Mouse (Mus musculus) MEL (cell line): Measurements from ENCODE around the gene C1rl. TPM values are rescaled to one million over a fixed set of nuclear protein-coding genes. Genes with fewer than 3 reads are reported as not detected.

Experiments
- DNase-seq: peaks from one replicate; pipeline ENCODE4 v3.0.0; 2011; ENCODE audit warnings: low read depth, low spot score
- H3K27ac ChIP-seq: 2 replicates; pipeline ENCODE4 v1.5.1; 2012; ENCODE audit warnings: low read depth, mild to moderate bottlenecking, control low read depth, low read length, moderate library complexity; ENCODE audit not compliant: control insufficient read depth
- H3K27me3 ChIP-seq, 2 experiments: fragments of 150-350 bp in 1 of 2; sonication (generic) in 1 of 2; 2 replicates each; pipeline ENCODE4 v1.6.1; 2012; ENCODE audit warnings: low read length in 2 of 2, mild to moderate bottlenecking in 2 of 2, improper control_type of control experiment in 1 of 2, moderate library complexity in 1 of 2; ENCODE audit not compliant: insufficient read depth in 2 of 2, control insufficient read depth in 1 of 2
- H3K36me3 ChIP-seq, 2 experiments: 2 replicates each; pipeline ENCODE4 v1.6.1; 2012 to 2014; ENCODE audit warnings: low read length in 2 of 2, improper control_type of control experiment in 1 of 2, inconsistent platforms in 1 of 2, mild to moderate bottlenecking in 1 of 2; ENCODE audit not compliant: insufficient read depth in 2 of 2, control insufficient read depth in 1 of 2
- H3K4me1 ChIP-seq, 2 experiments: fragments of 150-350 bp in 1 of 2; sonication (generic) in 1 of 2; 2 replicates each; pipeline ENCODE4 v1.6.1; 2012; ENCODE audit warnings: low read length in 2 of 2, improper control_type of control experiment in 1 of 2, mild to moderate bottlenecking in 1 of 2; ENCODE audit not compliant: insufficient read depth in 2 of 2, control insufficient read depth in 1 of 2
- H3K4me3 ChIP-seq, 2 experiments: fragments of 150-350 bp in 1 of 2; sonication (generic) in 1 of 2; 2 replicates each; pipeline ENCODE4 v1.5.1; 2012; ENCODE audit warnings: low read depth in 2 of 2, low read length in 2 of 2, mild to moderate bottlenecking in 2 of 2, moderate library complexity in 2 of 2, control low read depth in 1 of 2, improper control_type of control experiment in 1 of 2; ENCODE audit not compliant: control insufficient read depth in 1 of 2, insufficient read depth in 1 of 2
- H3K79me2 ChIP-seq: 2 replicates; pipeline ENCODE4 v1.6.1; 2012; ENCODE audit warnings: mild to moderate bottlenecking, low read length, moderate library complexity; ENCODE audit not compliant: control insufficient read depth, poor library complexity, insufficient read depth
- H3K9ac ChIP-seq: 2 replicates; pipeline ENCODE4 v1.6.1; 2012; ENCODE audit warnings: low read depth, mild to moderate bottlenecking, control low read depth, low read length, moderate library complexity; ENCODE audit not compliant: control insufficient read depth, poor library complexity, severe bottlenecking
- H3K9me3 ChIP-seq: fragments of 150-350 bp; sonication (generic); replicated peaks from 2 replicates; pipeline ENCODE4 v1.6.1; 2012; ENCODE audit warnings: mild to moderate bottlenecking, low read length, improper control_type of control experiment, moderate library complexity; ENCODE audit not compliant: insufficient read depth
- BHLHE40 ChIP-seq: IDR thresholded peaks from 2 replicates; pipeline ENCODE4 v1.6.1; 2012; ENCODE audit warnings: low read depth, mild to moderate bottlenecking, inconsistent platforms, low read length, improper control_type of control experiment, borderline replicate concordance
- CHD1 ChIP-seq: IDR thresholded peaks from 2 replicates; pipeline ENCODE4 v1.6.1; 2012; ENCODE audit warnings: low read depth, mild to moderate bottlenecking, inconsistent platforms, low read length, improper control_type of control experiment
- CHD2 ChIP-seq: IDR thresholded peaks from 2 replicates; pipeline ENCODE4 v1.6.1; 2011; ENCODE audit warnings: low read length, improper control_type of control experiment
- CTCF ChIP-seq, 3 experiments: IDR thresholded peaks in 2 of 3; conservative IDR thresholded peaks in 1 of 3; 2 replicates each; pipeline ENCODE4 v1.5.1; 2011 to 2012; ENCODE audit warnings: low read length in 3 of 3, low read depth in 2 of 3, mild to moderate bottlenecking in 2 of 3, improper control_type of control experiment in 1 of 3, inconsistent platforms in 1 of 3, mixed read lengths in 1 of 3, moderate library complexity in 1 of 3; ENCODE audit not compliant: control insufficient read depth in 1 of 3, insufficient read depth in 1 of 3, poor library complexity in 1 of 3, severe bottlenecking in 1 of 3
- ELF1 ChIP-seq: IDR thresholded peaks from 2 replicates; pipeline ENCODE4 v1.6.1; 2014; ENCODE audit warnings: low read depth, mild to moderate bottlenecking, inconsistent platforms, low read length, improper control_type of control experiment, moderate library complexity
- GABPA ChIP-seq: IDR thresholded peaks from 2 replicates; pipeline ENCODE4 v1.6.1; 2012; ENCODE audit warnings: low read depth, mild to moderate bottlenecking, inconsistent platforms, low read length, improper control_type of control experiment, moderate library complexity
- GATA1 ChIP-seq: IDR thresholded peaks from 2 replicates; pipeline ENCODE4 v1.6.1; 2011; ENCODE audit warnings: low read depth, low read length, improper control_type of control experiment
- JUND ChIP-seq: IDR thresholded peaks from 2 replicates; pipeline ENCODE4 v1.6.1; 2011; ENCODE audit warnings: low read depth, mild to moderate bottlenecking, improper control_type of control experiment, low read length
- MEF2A ChIP-seq: IDR thresholded peaks from 2 replicates; pipeline ENCODE4 v1.6.1; 2014; ENCODE audit warnings: low read depth, mild to moderate bottlenecking, inconsistent platforms, low read length, improper control_type of control experiment; ENCODE audit not compliant: poor library complexity, insufficient replicate concordance, severe bottlenecking; ENCODE audit errors: extremely low read depth
- MXI1 ChIP-seq: IDR thresholded peaks from 2 replicates; pipeline ENCODE4 v1.6.1; 2011; ENCODE audit warnings: mild to moderate bottlenecking, low read depth, low read length, improper control_type of control experiment
- MYB ChIP-seq: IDR thresholded peaks from 2 replicates; pipeline ENCODE4 v1.6.1; 2011; ENCODE audit warnings: mild to moderate bottlenecking, low read depth, low read length, improper control_type of control experiment
- MYC ChIP-seq: IDR thresholded peaks from 2 replicates; pipeline ENCODE4 v1.6.1; 2011; ENCODE audit warnings: low read depth, mild to moderate bottlenecking, low read length, improper control_type of control experiment, moderate library complexity
- NELFE ChIP-seq: IDR thresholded peaks from 2 replicates; pipeline ENCODE4 v1.6.1; 2011; ENCODE audit warnings: low read depth, low read length, improper control_type of control experiment
- POLR2A ChIP-seq, 2 experiments: IDR thresholded peaks; 2 replicates each; pipeline ENCODE4 v1.6.1; 2011 to 2012; ENCODE audit warnings: low read length in 2 of 2, mild to moderate bottlenecking in 2 of 2, control low read depth in 1 of 2, improper control_type of control experiment in 1 of 2, low read depth in 1 of 2, moderate library complexity in 1 of 2; ENCODE audit not compliant: control insufficient read depth in 1 of 2, insufficient read depth in 1 of 2, poor library complexity in 1 of 2
- POLR2AphosphoS2 ChIP-seq: IDR thresholded peaks from 2 replicates; pipeline ENCODE4 v1.6.1; 2011; ENCODE audit warnings: low read length, improper control_type of control experiment
- POLR2AphosphoS5 ChIP-seq: IDR thresholded peaks from 2 replicates; pipeline ENCODE4 v1.6.1; 2012; ENCODE audit warnings: low read depth, borderline replicate concordance, mild to moderate bottlenecking, inconsistent platforms, low read length, moderate library complexity, mixed read lengths
- RCOR1 ChIP-seq: IDR thresholded peaks from 2 replicates; pipeline ENCODE4 v1.6.1; 2012; ENCODE audit warnings: low read depth, mild to moderate bottlenecking, inconsistent platforms, low read length, improper control_type of control experiment
- USF2 ChIP-seq, 2 experiments: IDR thresholded peaks; 2 replicates each; pipeline ENCODE4 v1.6.1; 2011 to 2012; ENCODE audit warnings: improper control_type of control experiment in 2 of 2, low read length in 2 of 2, borderline replicate concordance in 1 of 2, inconsistent platforms in 1 of 2, low read depth in 1 of 2, mild to moderate bottlenecking in 1 of 2; ENCODE audit not compliant: insufficient read depth in 1 of 2
- ZC3H11A ChIP-seq: IDR thresholded peaks from 2 replicates; pipeline ENCODE4 v1.6.1; 2012; ENCODE audit warnings: low read depth, mild to moderate bottlenecking, inconsistent platforms, low read length, improper control_type of control experiment
- ZMIZ1 ChIP-seq: IDR thresholded peaks from 2 replicates; pipeline ENCODE4 v1.6.1; 2012; ENCODE audit warnings: low read depth, mild to moderate bottlenecking, inconsistent platforms, low read length, improper control_type of control experiment, moderate library complexity
- polyA plus RNA-seq, 2 experiments: library from polyadenylated mRNA; stranded (reverse) in 1 of 2; unstranded in 1 of 2; fragments of >175 nt in 1 of 2; fragments of >200 nt in 1 of 2; gene quantifications; 2 replicates each; pipeline versions ENCODE4 v1.2.1 to v1.2.4; 2012; ENCODE audit warnings: low replicate concordance in 2 of 2, low read depth in 1 of 2; ENCODE audit not compliant: insufficient read length in 2 of 2, insufficient read depth in 1 of 2, missing spikeins in 1 of 2
- total RNA-seq: library from RNA; depleted of rRNA; stranded (reverse); fragments of 300-350 nt; gene quantifications from 2 replicates; pipeline ENCODE4 v1.2.3, GENCODE M21; 2012

C1rl gene
- total and polyA plus RNA-seq, 3 experiments = 1.2 to 2.6 TPM; not detected in 1

GRCm38 (mm10) chr6:124449668-124450383 lies 43.1 kb upstream of the C1rl start:
- H3K4me3 ChIP-seq = no peak overlapping the region

GRCm38 (mm10) chr6:124451995-124452394 lies 40.9 kb upstream of the C1rl start:
- H3K36me3 ChIP-seq = peaks cover 0 to 6% of the 10 kb centered on the region in 2 experiments; a peak in 3 of 4 replicates
- no peaks in the 10 kb centered on the region for H3K27me3 ChIP-seq
- H3K4me3 ChIP-seq = no peak overlapping the region
- H3K79me2 ChIP-seq = no peaks in the 10 kb centered on the region
- TF ChIP-seq POLR2AphosphoS5 (no peak), ZC3H11A (no peak), MYB (no peak), MXI1 (no peak), MYC (no peak), GABPA (no peak), USF2 (IDR thresholded peaks at IDR 0.05; ENCODE audit: borderline replicate concordance in 1 of 2, insufficient read depth in 1 of 2, low read depth in 1 of 2, low read length in 2 of 2) (no peak), BHLHE40 (no peak), ZMIZ1 (no peak), CHD1 (no peak), MEF2A (no peak)
- H3K27ac ChIP-seq = no peak overlapping the region
- H3K4me1 ChIP-seq = peaks cover 0 to 11% of the 10 kb centered on the region in 2 experiments; a peak in 2 of 4 replicates
- H3K9me3 ChIP-seq = no peaks in the 10 kb centered on the region
- no peak for DNase-seq
- no peak overlapping the region for H3K9ac ChIP-seq

More at GRCm38 (mm10) chr6:124449668-124450383, 43.1 kb upstream of the C1rl start:
- H3K79me2 ChIP-seq = no peaks in the 10 kb centered on the region
- peaks cover 0 to 11% of the 10 kb centered on the region in 2 experiments; a peak in 2 of 4 replicates for H3K4me1 ChIP-seq
- H3K9me3 ChIP-seq = no peaks in the 10 kb centered on the region
- H3K27ac ChIP-seq = no peak overlapping the region
- H3K27me3 ChIP-seq = no peaks in the 10 kb centered on the region
- TF ChIP-seq ZMIZ1 (no peak), POLR2AphosphoS2 (no peak), ELF1 (no peak), GATA1 (no peak), RCOR1 (no peak), MYB (no peak), POLR2AphosphoS5 (no peak), POLR2A (IDR thresholded peaks at IDR 0.05; ENCODE audit: control insufficient read depth in 1 of 2, insufficient read depth in 1 of 2, low read depth in 1 of 2, low read length in 2 of 2, poor library complexity in 1 of 2) (no peak), JUND (no peak), CHD2 (no peak), BHLHE40 (no peak), CTCF (IDR thresholded peaks at IDR 0.05 in 2 of 3, conservative IDR thresholded peaks at IDR 0.05 in 1 of 3; ENCODE audit: control insufficient read depth in 1 of 3, insufficient read depth in 1 of 3, low read depth in 2 of 3, low read length in 3 of 3, poor library complexity in 1 of 3, severe bottlenecking in 1 of 3) (no peak), NELFE (no peak)
- peaks cover 0 to 6% of the 10 kb centered on the region in 2 experiments; a peak in 3 of 4 replicates for H3K36me3 ChIP-seq
- no peak for DNase-seq
- H3K9ac ChIP-seq = no peak overlapping the region
